Mouse (Mus musculus) small intestine, adult 2 months (tissue): ENCODE results near the gene Sv2a. TPM values are rescaled to one million over a fixed set of nuclear protein-coding genes. Genes with fewer than 3 reads are reported as not detected.
"Not testable (repeated sequence)": the region's sequence is repeated elsewhere in the genome, so short reads cannot be mapped to it uniquely, and the experiment has no call there.

Experiments used
- H3K27ac ChIP-seq: fragments of 200-500 bp; 2 replicates; pipeline ENCODE4 v1.5.1; 2012; ENCODE audit warnings: low read depth, low read length, control low read depth, inconsistent platforms; ENCODE audit not compliant: insufficient read depth
- H3K27me3 ChIP-seq: fragments of 200-500 bp; 2 replicates; pipeline ENCODE4 v1.6.1; 2012; ENCODE audit warnings: mild to moderate bottlenecking, moderate library complexity, low read length, inconsistent platforms; ENCODE audit not compliant: control insufficient read depth, insufficient read depth
- H3K36me3 ChIP-seq: fragments of 200-500 bp; 2 replicates; pipeline ENCODE4 v1.6.1; 2012; ENCODE audit warnings: mild to moderate bottlenecking, low read length, control low read depth, inconsistent platforms; ENCODE audit not compliant: control insufficient read depth, insufficient read depth
- H3K4me1 ChIP-seq: fragments of 200-500 bp; 2 replicates; pipeline ENCODE4 v1.6.1; 2012; ENCODE audit warnings: low read length, inconsistent platforms, mixed read lengths; ENCODE audit not compliant: control insufficient read depth, insufficient read depth, insufficient read length
- H3K4me3 ChIP-seq: fragments of 200-500 bp; 2 replicates; pipeline ENCODE4 v1.5.1; 2012; ENCODE audit warnings: low read depth, mild to moderate bottlenecking, control low read depth, inconsistent platforms, low read length, moderate library complexity
- CTCF ChIP-seq: fragments of 200-500 bp; IDR thresholded peaks from 2 replicates; pipeline ENCODE4 v1.5.1; 2012; ENCODE audit warnings: low read depth, mild to moderate bottlenecking, control low read depth, inconsistent platforms, low read length, moderate library complexity, mixed read lengths; ENCODE audit not compliant: insufficient replicate concordance, insufficient read length; ENCODE audit errors: extremely low read depth
- POLR2A ChIP-seq: fragments of 200-500 bp; IDR thresholded peaks from 2 replicates; pipeline ENCODE4 v1.6.1; 2012; ENCODE audit warnings: low read depth, mild to moderate bottlenecking, control low read depth, inconsistent platforms, low read length, moderate library complexity
- WGBS: fragments of 180-500 bp; shearing (Covaris S2); methylation state at CpG from one replicate; pipeline ENCODE4 v1.1.7; 2018; 5-methylcytosine and 5-hydroxymethylcytosine counted together
- polyA plus RNA-seq: library from polyadenylated mRNA; depleted of rRNA; stranded (reverse); fragments of >200 nt; gene quantifications from 2 replicates; pipeline ENCODE4 v1.2.3, GENCODE M21; 2012

Gene Sv2a
- polyA plus RNA-seq, 1 experiment, result 1.4 TPM

DNA sequence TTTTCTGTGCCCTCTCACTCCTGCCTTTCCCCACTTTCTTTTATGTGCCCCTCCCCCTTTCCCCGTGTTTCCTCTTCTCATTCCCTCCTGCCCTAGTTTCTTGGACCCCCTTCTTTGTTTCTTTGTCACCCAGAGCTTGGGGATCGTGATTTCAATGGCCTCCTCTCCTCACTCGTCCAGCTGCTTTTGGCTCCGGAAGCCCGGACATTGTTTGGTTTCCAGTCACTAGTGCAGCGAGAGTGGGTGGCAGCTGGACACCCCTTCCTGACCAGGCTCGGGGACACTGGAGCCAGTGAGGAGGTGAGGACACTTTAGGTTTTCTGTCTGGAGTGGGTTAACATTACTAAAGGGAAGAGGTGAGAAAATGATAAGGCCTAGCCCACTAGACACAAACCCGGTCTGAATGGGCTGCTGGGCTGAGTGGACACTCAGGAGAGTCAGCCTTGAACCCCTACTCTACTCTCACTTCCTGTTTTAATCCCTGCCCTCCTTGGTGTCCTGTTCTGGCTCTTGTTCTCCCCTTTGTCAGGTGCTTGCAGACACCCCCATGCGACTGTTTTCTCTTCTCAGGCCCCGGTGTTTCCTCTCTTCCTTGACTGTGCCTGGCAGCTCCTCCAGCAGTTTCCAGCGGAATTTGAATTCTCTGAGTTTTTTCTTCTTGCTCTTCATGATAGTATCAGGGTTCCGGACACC, 12.3 kb upstream of the Sv2a start:
- Histone ChIP-seq H3K4me1 (peaks cover 12% of the 10 kb centered on the region; the same call in 1 of the 2 replicates), H3K36me3 (peaks cover 21% of the 10 kb centered on the region), H3K4me3 (no peak overlapping the region), H3K27ac (no peak overlapping the region), H3K27me3 (no peaks in the 10 kb centered on the region)
- 80% methylated on average over 12 of the region's 12 CpGs for WGBS
- TF ChIP-seq CTCF (no peak), POLR2A (no peak)

DNA sequence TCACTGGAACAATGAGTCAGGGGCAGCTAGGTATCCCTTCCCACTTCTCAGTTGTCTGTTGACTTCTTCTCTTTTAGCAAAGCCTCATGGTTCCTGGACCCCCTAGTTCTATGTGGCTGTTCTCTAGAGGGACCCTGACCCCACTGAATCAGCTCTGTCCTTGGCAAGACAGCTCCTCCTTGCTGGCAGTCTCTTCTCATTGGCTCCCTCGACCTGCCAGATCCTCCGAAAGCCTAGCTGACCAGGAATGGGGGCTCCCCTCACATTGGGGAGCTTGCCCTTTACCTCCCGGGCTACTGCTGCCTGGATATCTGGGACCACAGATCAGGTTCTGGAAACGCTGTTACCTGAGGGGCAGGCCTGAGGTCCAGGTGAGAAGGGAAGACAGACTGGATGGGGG, 10.7 kb upstream of the Sv2a start:
- Histone ChIP-seq H3K27me3 (no peaks in the 10 kb centered on the region), H3K36me3 (peaks cover 29% of the 10 kb centered on the region), H3K27ac (no peak overlapping the region), H3K4me3 (no peak overlapping the region), H3K4me1 (peaks cover 10% of the 10 kb centered on the region; the same call in 1 of the 2 replicates)
- TF ChIP-seq POLR2A (no peak), CTCF (no peak)
- 90% methylated on average over 4 of the region's 4 CpGs for WGBS

- peaks cover 10% of the 10 kb centered on the region; the same call in 1 of the 2 replicates for H3K4me1 ChIP-seq
- H3K27ac ChIP-seq, result peak overlapping the region; percentile 99; the same call in 1 of the 2 replicates
- H3K36me3 ChIP-seq, result peaks cover 34% of the 10 kb centered on the region
- WGBS, result 58% methylated on average over 10 of the region's 10 CpGs
- no peak overlapping the region for H3K4me3 ChIP-seq
- H3K27me3 ChIP-seq, result no peaks in the 10 kb centered on the region
- TF ChIP-seq CTCF (no peak; the same call in 1 of the 2 replicates), POLR2A (no peak)
These were observed 9.9 kb upstream of the Sv2a start for GRCm38 (mm10) chr3:96170976-96171545.

- H3K4me1 ChIP-seq, result peaks cover 10% of the 10 kb centered on the region; the same call in 1 of the 2 replicates
- peak overlapping the region; percentile 98 for H3K4me3 ChIP-seq
- peak overlapping the region; percentile 99 for H3K27ac ChIP-seq
- no peak for TF ChIP-seq POLR2A
- TF ChIP-seq CTCF, result no peak
- no peaks in the 10 kb centered on the region for H3K27me3 ChIP-seq
- WGBS, result 8% methylated on average over 18 of the region's 18 CpGs
- peaks cover 38% of the 10 kb centered on the region for H3K36me3 ChIP-seq
These were observed 9.3 kb upstream of the Sv2a start for GRCm38 (mm10) chr3:96171583-96172196.

DNA sequence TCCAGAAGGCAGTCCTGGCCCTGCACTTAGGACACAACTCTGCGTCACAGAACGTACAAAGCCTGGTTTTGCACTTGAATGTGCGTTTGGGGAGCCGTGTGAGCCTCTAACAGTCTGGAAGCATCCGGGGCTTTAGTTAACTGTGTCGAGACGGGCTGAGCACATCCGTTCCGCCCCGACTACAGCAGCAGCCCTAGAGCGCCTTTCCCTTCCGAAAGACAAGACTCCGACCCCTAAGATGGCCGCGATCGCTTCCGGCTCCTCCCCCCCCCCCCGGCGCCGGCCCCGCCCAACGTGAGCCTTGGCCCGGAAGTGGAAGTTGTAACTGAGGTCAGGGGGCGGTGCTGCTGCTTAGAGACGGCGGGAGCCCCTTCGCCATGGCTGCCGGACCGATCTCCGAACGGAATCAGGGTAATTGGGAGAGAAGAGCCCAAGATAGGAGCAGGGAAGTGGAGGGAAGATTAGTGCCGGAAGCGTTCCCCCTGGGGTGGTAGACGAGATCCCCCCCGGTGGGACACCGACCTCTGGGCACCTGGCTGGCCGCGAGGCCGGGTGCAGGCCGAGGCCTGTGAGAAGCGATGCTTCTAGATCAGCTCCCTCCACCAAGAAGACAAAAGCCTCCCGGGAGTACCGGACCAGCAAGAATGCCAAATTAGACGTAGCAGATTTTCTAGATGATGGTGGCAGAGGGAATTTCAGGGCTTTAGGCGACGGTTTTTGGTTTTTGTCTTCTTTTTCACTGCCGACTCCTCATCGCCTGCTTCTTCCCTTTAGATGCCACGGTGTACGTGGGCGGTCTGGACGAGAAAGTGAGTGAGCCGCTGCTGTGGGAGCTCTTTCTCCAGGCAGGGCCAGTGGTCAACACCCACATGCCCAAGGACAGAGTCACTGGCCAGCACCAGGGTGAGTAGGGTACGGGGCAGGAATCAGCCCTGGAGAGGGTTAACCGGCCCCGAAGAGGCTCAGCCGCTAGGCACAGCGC, 8.5 kb upstream of the Sv2a start, which contains the start of gene Sf3b4:
Gene Sf3b4, plus strand, starts transcription at position 136 of the 982 bp plus-strand sequence.
- TF ChIP-seq POLR2A (peak; percentile 97), CTCF (no peak)
- no peaks in the 10 kb centered on the region for H3K27me3 ChIP-seq
- peak within 1 kb of the TSS; percentile 99 for H3K27ac ChIP-seq
- H3K4me1 ChIP-seq, result peaks cover 10% of the 10 kb centered on the region; the same call in 1 of the 2 replicates
- under 1% methylated on average over 58 of the region's 58 CpGs for WGBS
- H3K4me3 ChIP-seq, result peak within 1 kb of the TSS; percentile 98
- H3K36me3 ChIP-seq, result peaks cover 41% of the 10 kb centered on the region

DNA sequence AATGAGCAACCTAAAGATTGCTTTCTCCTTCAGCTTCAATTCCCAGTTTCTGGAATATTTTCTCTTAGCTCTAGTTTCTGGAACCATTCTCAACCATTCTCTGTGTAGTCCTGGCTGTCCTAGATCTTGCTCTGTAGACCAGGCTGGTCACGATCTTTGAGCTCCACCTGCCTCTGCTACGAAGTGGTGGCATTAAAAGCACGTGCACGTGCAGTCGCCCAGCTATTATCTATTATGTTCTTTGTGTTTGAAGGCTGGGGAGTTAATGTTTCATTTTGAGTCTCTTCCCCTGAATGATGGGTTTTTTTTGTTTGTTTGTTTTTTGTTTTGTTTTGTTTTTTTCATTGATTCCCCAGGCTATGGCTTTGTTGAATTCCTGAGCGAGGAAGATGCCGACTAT, 7.8 kb upstream of the Sv2a start:
- WGBS, result 29% methylated on average over 7 of the region's 7 CpGs
- no peak overlapping the region for H3K27ac ChIP-seq
- H3K27me3 ChIP-seq, result no peaks in the 10 kb centered on the region
- H3K4me1 ChIP-seq, result peaks cover 10% of the 10 kb centered on the region; the same call in 1 of the 2 replicates
- H3K36me3 ChIP-seq, result peaks cover 47% of the 10 kb centered on the region
- peak overlapping the region; percentile 98 for H3K4me3 ChIP-seq
- TF ChIP-seq CTCF (no peak), POLR2A (no peak)

GRCm38 (mm10) chr3:96174042-96174441, 6.9 kb upstream of the Sv2a start:
- Histone ChIP-seq H3K36me3 (peaks cover 43% of the 10 kb centered on the region), H3K4me1 (peaks cover 10% of the 10 kb centered on the region; the same call in 1 of the 2 replicates)
- H3K27ac ChIP-seq, H3K27me3 ChIP-seq, H3K4me3 ChIP-seq: not testable (repeated sequence)
- WGBS, result 88% methylated on average over 4 of the region's 4 CpGs
